Mouse (Mus musculus): Measurements from ENCODE around the gene Fam89a. TPM values are rescaled to one million over a fixed set of nuclear protein-coding genes. Genes with fewer than 3 reads are reported as not detected.

Fam89a gene
- 3.7 and 5.6 TPM in 2 replicates for polyA plus RNA-seq (2015; fragmentation: Nextera tagmentation; extraction: Ambion mirVana)

- peak; percentile 81 for DNase-seq
- peak; percentile 58 for ATAC-seq
- Histone ChIP-seq H3K4me2 (ENCODE audit: low read depth, low read length) (peak within 1 kb of the TSS; percentile 87), H3K4me3 (ENCODE audit: low read depth, low read length) (peak within 1 kb of the TSS; percentile 60), H3K9me3 (ENCODE audit: low read length) (no peaks in the 10 kb centered on the region), H3K27me3 (ENCODE audit: insufficient read depth, low read length) (peaks cover 29% of the 10 kb centered on the region), H3K36me3 (replicated peaks; ENCODE audit: insufficient read depth, low read length) (no peaks in the 10 kb centered on the region), H3K9ac (replicated peaks) (peak within 1 kb of the TSS; percentile 42), H3K27ac (ENCODE audit: low read depth) (no peak within 1 kb of the TSS; the same call in 1 of the 2 replicates), H3K4me1 (ENCODE audit: insufficient read depth) (peaks cover 16% of the 10 kb centered on the region)
- no peak for TF ChIP-seq CTCF (IDR thresholded peaks at IDR 0.05; ENCODE audit: low read depth)
- no peak for TF ChIP-seq EP300 (IDR thresholded peaks at IDR 0.05; ENCODE audit: low read depth)
- WGBS (ENCODE audit: insufficient replicate concordance): 2% methylated on average over 26 of the region's 41 CpGs
Measured at GRCm38 (mm10) chr8:124751709-124752173, at the start of gene Fam89a. TSS of gene Fam89a (minus strand) at chr8:124751832.

GRCm38 (mm10) chr8:124800542-124800941 is 48.9 kb upstream of the Fam89a start:
- DNase-seq (no peak), ATAC-seq (no peak)
- Histone ChIP-seq H3K27me3 (ENCODE audit: insufficient read depth, low read length) (peaks cover 6% of the 10 kb centered on the region), H3K4me3 (ENCODE audit: low read depth, low read length) (no peak overlapping the region), H3K27ac (ENCODE audit: low read depth) (no peak overlapping the region), H3K9me3 (ENCODE audit: low read length) (no peaks in the 10 kb centered on the region), H3K36me3 (replicated peaks; ENCODE audit: insufficient read depth, low read length) (no peaks in the 10 kb centered on the region), H3K4me2 (ENCODE audit: low read depth, low read length) (no peak overlapping the region), H3K9ac (replicated peaks) (no peak overlapping the region), H3K4me1 (ENCODE audit: insufficient read depth) (no peaks in the 10 kb centered on the region)
- TF ChIP-seq CTCF (IDR thresholded peaks at IDR 0.05; ENCODE audit: low read depth) (no peak), EP300 (IDR thresholded peaks at IDR 0.05; ENCODE audit: low read depth) (no peak)
- 36% methylated on average over 11 of the region's 11 CpGs for WGBS (ENCODE audit: insufficient replicate concordance)

GRCm38 (mm10) chr8:124795781-124796488 is 44.3 kb upstream of the Fam89a start:
- DNase-seq (no peak), ATAC-seq (no peak)
- Histone ChIP-seq H3K27ac (ENCODE audit: low read depth) (no peak overlapping the region), H3K36me3 (replicated peaks; ENCODE audit: insufficient read depth, low read length) (no peaks in the 10 kb centered on the region), H3K4me1 (ENCODE audit: insufficient read depth) (peaks cover 25% of the 10 kb centered on the region), H3K4me2 (ENCODE audit: low read depth, low read length) (no peak overlapping the region), H3K9me3 (ENCODE audit: low read length) (no peaks in the 10 kb centered on the region), H3K4me3 (ENCODE audit: low read depth, low read length) (no peak overlapping the region), H3K9ac (replicated peaks) (no peak overlapping the region), H3K27me3 (ENCODE audit: insufficient read depth, low read length) (peaks cover 50% of the 10 kb centered on the region)
- TF ChIP-seq EP300 (IDR thresholded peaks at IDR 0.05; ENCODE audit: low read depth) (no peak), CTCF (IDR thresholded peaks at IDR 0.05; ENCODE audit: low read depth) (no peak)
- WGBS (ENCODE audit: insufficient replicate concordance): 56% methylated on average over 8 of the region's 8 CpGs

- Histone ChIP-seq H3K4me3 (ENCODE audit: low read depth, low read length) (peak overlapping the region; percentile 49; the same call in 1 of the 2 replicates), H3K9me3 (ENCODE audit: low read length) (no peaks in the 10 kb centered on the region), H3K4me2 (ENCODE audit: low read depth, low read length) (peak overlapping the region; percentile 76; the same call in 1 of the 2 replicates), H3K36me3 (replicated peaks; ENCODE audit: insufficient read depth, low read length) (no peaks in the 10 kb centered on the region), H3K27ac (ENCODE audit: low read depth) (no peak overlapping the region), H3K4me1 (ENCODE audit: insufficient read depth) (peaks cover 25% of the 10 kb centered on the region), H3K27me3 (ENCODE audit: insufficient read depth, low read length) (peaks cover 55% of the 10 kb centered on the region), H3K9ac (replicated peaks) (no peak overlapping the region)
- no peak for ATAC-seq
- TF ChIP-seq CTCF (IDR thresholded peaks at IDR 0.05; ENCODE audit: low read depth): peak; percentile 41
- no peak for TF ChIP-seq EP300 (IDR thresholded peaks at IDR 0.05; ENCODE audit: low read depth)
- DNase-seq: peak; percentile 51
- under 1% methylated on average over 25 of the region's 25 CpGs for WGBS (ENCODE audit: insufficient replicate concordance)
Measured at GRCm38 (mm10) chr8:124794486-124794780, 42.8 kb upstream of the Fam89a start.

- Histone ChIP-seq H3K9ac (replicated peaks) (no peak overlapping the region), H3K27ac (ENCODE audit: low read depth) (no peak overlapping the region), H3K9me3 (ENCODE audit: low read length) (no peaks in the 10 kb centered on the region), H3K4me3 (ENCODE audit: low read depth, low read length) (peak overlapping the region; percentile 49), H3K27me3 (ENCODE audit: insufficient read depth, low read length) (peaks cover 55% of the 10 kb centered on the region), H3K36me3 (replicated peaks; ENCODE audit: insufficient read depth, low read length) (no peaks in the 10 kb centered on the region), H3K4me1 (ENCODE audit: insufficient read depth) (peaks cover 25% of the 10 kb centered on the region), H3K4me2 (ENCODE audit: low read depth, low read length) (peak overlapping the region; percentile 76)
- DNase-seq: no peak
- TF ChIP-seq EP300 (IDR thresholded peaks at IDR 0.05; ENCODE audit: low read depth): no peak
- no peak for TF ChIP-seq CTCF (IDR thresholded peaks at IDR 0.05; ENCODE audit: low read depth)
- ATAC-seq: 0 out of 2 replicates have a peak, but pooled peaks have one; percentile 4
- 4% methylated on average over 71 of the region's 81 CpGs for WGBS (ENCODE audit: insufficient replicate concordance)
Measured at GRCm38 (mm10) chr8:124793661-124794485, 42.2 kb upstream of the Fam89a start.

- no peak overlapping the region for H3K27ac ChIP-seq (ENCODE audit: low read depth)
- peaks cover 55% of the 10 kb centered on the region for H3K27me3 ChIP-seq (ENCODE audit: insufficient read depth, low read length)
- H3K4me1 ChIP-seq (ENCODE audit: insufficient read depth): peaks cover 25% of the 10 kb centered on the region
- H3K9me3 ChIP-seq (ENCODE audit: low read length): no peaks in the 10 kb centered on the region
- H3K4me3 ChIP-seq (ENCODE audit: low read depth, low read length): peak overlapping the region; percentile 49
- TF ChIP-seq EP300 (IDR thresholded peaks at IDR 0.05; ENCODE audit: low read depth) (no peak), CTCF (IDR thresholded peaks at IDR 0.05; ENCODE audit: low read depth) (no peak)
- 2% methylated on average over 39 of the region's 51 CpGs for WGBS (ENCODE audit: insufficient replicate concordance)
- peak; percentile 85 for ATAC-seq
- peak; percentile 89 for DNase-seq
- peak overlapping the region; percentile 76 for H3K4me2 ChIP-seq (ENCODE audit: low read depth, low read length)
- H3K36me3 ChIP-seq (replicated peaks; ENCODE audit: insufficient read depth, low read length): no peaks in the 10 kb centered on the region
- no peak overlapping the region for H3K9ac ChIP-seq (replicated peaks)
Measured at GRCm38 (mm10) chr8:124793172-124793651, 41.6 kb upstream of the Fam89a start.
